Mouse (Mus musculus) effector memory CD4-positive, alpha-beta T cell, adult 7 months (primary cell): ENCODE results near the gene Vmn1r175. TPM values are rescaled to one million over a fixed set of nuclear protein-coding genes. Genes with fewer than 3 reads are reported as not detected.

Experiments
- polyA plus RNA-seq: library from polyadenylated mRNA; unstranded; fragments of 100-300 nt; shearing (Covaris generic); gene quantifications from one replicate; pipeline ENCODE4 v1.2.1, GENCODE M21; 2017

Vmn1r175 gene
- polyA plus RNA-seq: not detected

GRCm38 (mm10) chr7:23810543-23810942, at the start of gene Vmn1r175:
Gene Vmn1r175, minus strand, starts transcription at chr7:23810643.

GRCm38 (mm10) chr7:23837272-23837671, 26.8 kb upstream of the Vmn1r175 start, which contains the start of gene Vmn1r176:
Gene Vmn1r176, minus strand, starts transcription at chr7:23837372.

Other genes starting within 250 kb of the Vmn1r175 start
- gene Vmn1r169, start 235.1 kb downstream of the Vmn1r175 start, polyA plus RNA-seq: not detected
- not detected for gene Vmn1r170, start 204.5 kb downstream of the Vmn1r175 start, polyA plus RNA-seq
- gene Vmn1r171, start 179.9 kb downstream of the Vmn1r175 start, polyA plus RNA-seq: not detected
- not detected for gene Vmn1r172, start 152.3 kb downstream of the Vmn1r175 start, polyA plus RNA-seq
- gene Vmn1r173, start 109.9 kb downstream of the Vmn1r175 start, polyA plus RNA-seq: 0.10 TPM
- not detected for gene Vmn1r174, start 58.4 kb downstream of the Vmn1r175 start, polyA plus RNA-seq
- not detected for gene Vmn1r176, start 26.7 kb upstream of the Vmn1r175 start, polyA plus RNA-seq
- gene Vmn1r177, start 55.8 kb upstream of the Vmn1r175 start, polyA plus RNA-seq: not detected
- gene Vmn1r178, start 81.4 kb upstream of the Vmn1r175 start, polyA plus RNA-seq: not detected
- gene Vmn1r179, start 116.3 kb upstream of the Vmn1r175 start, polyA plus RNA-seq: 0.26 TPM
- gene Vmn1r180, start 140.0 kb upstream of the Vmn1r175 start, polyA plus RNA-seq: 0.07 TPM
- not detected for gene Vmn1r181, start 164.0 kb upstream of the Vmn1r175 start, polyA plus RNA-seq
- gene V1rd19, start 191.0 kb upstream of the Vmn1r175 start, polyA plus RNA-seq: not detected
- 0.15 TPM for gene Vmn1r183, start 242.6 kb upstream of the Vmn1r175 start, polyA plus RNA-seq